Mouse (Mus musculus): ENCODE results near the gene Fbxl3. TPM values are rescaled to one million over a fixed set of nuclear protein-coding genes. Genes with fewer than 3 reads are reported as not detected.
A peak's percentile ranks its signal among the peaks of the same experiment; 100 is the strongest.

Gene Fbxl3
- polyA plus RNA-seq, 1 experiment: 79.8 TPM

- Histone ChIP-seq H3K36me3 (ENCODE audit: control insufficient read depth, insufficient read depth, low read length) (no peaks in the 10 kb centered on the region), H3K27me3 (ENCODE audit: control insufficient read depth, insufficient read depth, low read length) (no peaks in the 10 kb centered on the region), H3K4me3 (ENCODE audit: low read depth, low read length) (no peak overlapping the region), H3K27ac (ENCODE audit: insufficient read depth, low read depth, low read length) (no peak overlapping the region), H3K4me1 (ENCODE audit: control insufficient read depth, insufficient read depth, insufficient read length, low read length) (no peaks in the 10 kb centered on the region)
- TF ChIP-seq POLR2A (IDR thresholded peaks at IDR 0.05; ENCODE audit: low read depth, low read length): no peak
- TF ChIP-seq CTCF (IDR thresholded peaks at IDR 0.05; ENCODE audit: extremely low read depth, insufficient read length, insufficient replicate concordance, low read depth, low read length): no peak
- 66% methylated on average over 11 of the region's 11 CpGs for WGBS
Measured at GRCm38 (mm10) chr14:103048292-103049086, 50.9 kb downstream of the Fbxl3 start.

- no peaks in the 10 kb centered on the region for H3K36me3 ChIP-seq (ENCODE audit: control insufficient read depth, insufficient read depth, low read length)
- H3K27me3 ChIP-seq (ENCODE audit: control insufficient read depth, insufficient read depth, low read length): no peaks in the 10 kb centered on the region
- H3K27ac ChIP-seq (ENCODE audit: insufficient read depth, low read depth, low read length): no peak within 1 kb of the TSS
- WGBS: 66% methylated on average over 2 of the region's 2 CpGs
- H3K4me3 ChIP-seq (ENCODE audit: low read depth, low read length): no peak within 1 kb of the TSS
- H3K4me1 ChIP-seq (ENCODE audit: control insufficient read depth, insufficient read depth, insufficient read length, low read length): no peaks in the 10 kb centered on the region
- TF ChIP-seq POLR2A (IDR thresholded peaks at IDR 0.05; ENCODE audit: low read depth, low read length): no peak
- TF ChIP-seq CTCF (IDR thresholded peaks at IDR 0.05; ENCODE audit: extremely low read depth, insufficient read length, insufficient replicate concordance, low read depth, low read length): no peak
Measured at GRCm38 (mm10) chr14:103046677-103047076, 52.7 kb downstream of the Fbxl3 start, which contains the start of gene Acod1. TSS of gene Acod1 (plus strand) at chr14:103046977.

GRCm38 (mm10) chr14:103037016-103037415, 62.4 kb downstream of the Fbxl3 start:
- peaks cover 2% of the 10 kb centered on the region; the same call in 1 of the 2 replicates for H3K4me1 ChIP-seq (ENCODE audit: control insufficient read depth, insufficient read depth, insufficient read length, low read length)
- H3K36me3 ChIP-seq (ENCODE audit: control insufficient read depth, insufficient read depth, low read length): no peaks in the 10 kb centered on the region
- TF ChIP-seq POLR2A (IDR thresholded peaks at IDR 0.05; ENCODE audit: low read depth, low read length) (no peak), CTCF (IDR thresholded peaks at IDR 0.05; ENCODE audit: extremely low read depth, insufficient read length, insufficient replicate concordance, low read depth, low read length) (no peak)
- no peak overlapping the region for H3K4me3 ChIP-seq (ENCODE audit: low read depth, low read length)
- H3K27me3 ChIP-seq (ENCODE audit: control insufficient read depth, insufficient read depth, low read length): no peaks in the 10 kb centered on the region
- H3K27ac ChIP-seq (ENCODE audit: insufficient read depth, low read depth, low read length): no peak overlapping the region
- WGBS: 71% methylated on average over 3 of the region's 3 CpGs

- TF ChIP-seq POLR2A (IDR thresholded peaks at IDR 0.05; ENCODE audit: low read depth, low read length): no peak
- no peak for TF ChIP-seq CTCF (IDR thresholded peaks at IDR 0.05; ENCODE audit: extremely low read depth, insufficient read length, insufficient replicate concordance, low read depth, low read length)
- H3K4me3 ChIP-seq (ENCODE audit: low read depth, low read length): no peak overlapping the region
- no peaks in the 10 kb centered on the region for H3K36me3 ChIP-seq (ENCODE audit: control insufficient read depth, insufficient read depth, low read length)
- H3K27ac ChIP-seq (ENCODE audit: insufficient read depth, low read depth, low read length): no peak overlapping the region
- H3K4me1 ChIP-seq (ENCODE audit: control insufficient read depth, insufficient read depth, insufficient read length, low read length): peaks cover 2% of the 10 kb centered on the region; the same call in 1 of the 2 replicates
- no peaks in the 10 kb centered on the region for H3K27me3 ChIP-seq (ENCODE audit: control insufficient read depth, insufficient read depth, low read length)
- 80% methylated on average over 9 of the region's 9 CpGs for WGBS
Measured at GRCm38 (mm10) chr14:103034076-103034475, 65.3 kb downstream of the Fbxl3 start.

GRCm38 (mm10) chr14:103033271-103033823, 66.0 kb downstream of the Fbxl3 start:
- no peaks in the 10 kb centered on the region for H3K36me3 ChIP-seq (ENCODE audit: control insufficient read depth, insufficient read depth, low read length)
- H3K27ac ChIP-seq (ENCODE audit: insufficient read depth, low read depth, low read length): peak overlapping the region; percentile 64; the same call in 1 of the 2 replicates
- TF ChIP-seq POLR2A (IDR thresholded peaks at IDR 0.05; ENCODE audit: low read depth, low read length) (no peak), CTCF (IDR thresholded peaks at IDR 0.05; ENCODE audit: extremely low read depth, insufficient read length, insufficient replicate concordance, low read depth, low read length) (no peak)
- no peak overlapping the region for H3K4me3 ChIP-seq (ENCODE audit: low read depth, low read length)
- H3K27me3 ChIP-seq (ENCODE audit: control insufficient read depth, insufficient read depth, low read length): no peaks in the 10 kb centered on the region
- H3K4me1 ChIP-seq (ENCODE audit: control insufficient read depth, insufficient read depth, insufficient read length, low read length): peaks cover 2% of the 10 kb centered on the region; the same call in 1 of the 2 replicates
- 52% methylated on average over 10 of the region's 10 CpGs for WGBS

Other genes starting within 250 kb of the Fbxl3 start
- 10.7 and 25.5 TPM in 2 replicates for gene Kctd12, start 116.9 kb downstream of the Fbxl3 start, polyA plus RNA-seq (2012; rRNA removed)
- 0.22 and 0.74 TPM in 2 replicates for gene Acod1, start 52.6 kb downstream of the Fbxl3 start, polyA plus RNA-seq (2012; rRNA removed)
- 7.2 and 15.9 TPM in 2 replicates for gene Cln5, start 29.4 kb downstream of the Fbxl3 start, polyA plus RNA-seq (2012; rRNA removed)
- gene Mycbp2, start 247.2 kb upstream of the Fbxl3 start, polyA plus RNA-seq (2012; rRNA removed): 4.6 and 4.9 TPM in 2 replicates